Mouse (Mus musculus) frontal cortex, adult (tissue): ENCODE measurements around the gene H2afv.
A peak's percentile ranks its signal among the peaks of the same experiment; 100 is the strongest.
"Not testable (repeated sequence)": the region's sequence is repeated elsewhere in the genome, so short reads cannot be mapped to it uniquely, and the experiment has no call there.

ENCODE experiments used
- ATAC-seq: cut with Nextera tagmentation; 2 replicates; pipeline ENCODE4 v1.9.2; 2017; ENCODE audit warnings: mild to moderate bottlenecking, moderate library complexity, mixed read lengths; ENCODE audit not compliant: low TSS enrichment

H2afv gene

GRCm38 (mm10) chr11:6415551-6416404 lies 28.5 kb downstream of the H2afv start:
- peak; percentile 72 for ATAC-seq

DNA sequence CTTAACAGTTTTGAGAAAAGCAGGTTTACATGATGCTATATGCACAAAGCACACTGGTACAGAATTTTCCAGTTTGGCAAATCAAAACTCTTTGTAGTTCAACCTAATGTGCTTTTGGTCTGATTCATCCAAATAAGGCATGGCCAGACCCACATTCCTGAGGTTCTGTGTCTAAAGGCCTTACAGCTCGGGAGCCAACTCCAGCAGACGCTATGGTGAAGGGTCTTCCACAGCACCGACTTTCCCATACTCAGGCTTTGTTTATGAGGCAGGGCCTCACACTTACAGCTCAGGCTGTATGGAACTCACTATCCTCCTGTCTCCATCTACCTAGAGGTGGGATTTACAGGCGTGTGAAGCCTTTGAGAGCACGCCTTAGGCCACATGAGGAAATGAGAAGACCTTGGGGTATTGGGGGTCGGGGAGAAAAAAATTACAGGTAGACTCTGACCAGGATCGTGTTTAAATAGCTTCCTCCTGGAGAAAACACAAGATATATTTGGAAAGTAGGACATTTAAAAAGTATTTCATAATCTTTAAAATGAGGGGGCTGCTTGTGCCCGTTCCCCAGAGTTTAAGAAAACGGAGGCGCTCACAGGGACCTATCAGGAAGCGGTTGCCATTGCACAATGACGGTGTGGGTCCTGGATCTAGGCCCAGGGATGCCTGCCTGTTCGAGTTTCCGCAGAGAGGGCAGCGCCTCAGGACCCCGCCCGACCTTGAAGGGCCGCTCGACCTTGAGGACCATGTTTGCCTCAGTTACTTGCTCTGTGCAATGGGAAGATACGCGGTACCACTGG lies 29.3 kb downstream of the H2afv start, which contains the start of gene Ppia:
Ppia (plus strand) TSS at position 693 of the 800 bp plus-strand sequence.
- ATAC-seq, result peak; percentile 18

DNA sequence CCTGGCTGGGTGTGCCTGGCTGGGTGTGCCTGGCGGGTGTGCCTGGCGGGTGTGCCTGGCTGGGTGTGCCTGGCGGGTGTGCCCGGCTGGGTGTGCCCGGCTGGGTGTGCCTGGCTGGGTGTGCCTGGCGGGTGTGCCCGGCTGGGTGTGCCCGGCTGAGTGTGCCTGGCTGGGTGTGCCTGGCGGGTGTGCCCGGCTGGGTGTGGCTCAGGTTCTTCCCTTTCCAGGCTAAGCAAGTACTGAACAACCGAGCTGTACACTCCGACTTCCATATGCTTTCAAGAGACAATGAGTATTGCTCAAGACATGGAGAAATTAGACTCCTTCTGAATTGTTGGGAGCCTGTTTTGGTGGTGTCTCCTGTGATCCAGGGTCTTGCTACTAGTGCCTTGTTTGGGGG lies 31.0 kb downstream of the H2afv start:
- no peak for ATAC-seq

- ATAC-seq, result no peak
Observed at GRCm38 (mm10) chr11:6411684-6412083, 32.6 kb downstream of the H2afv start.

- not testable (repeated sequence) for ATAC-seq
Observed at GRCm38 (mm10) chr11:6410755-6411154, 33.5 kb downstream of the H2afv start.

DNA sequence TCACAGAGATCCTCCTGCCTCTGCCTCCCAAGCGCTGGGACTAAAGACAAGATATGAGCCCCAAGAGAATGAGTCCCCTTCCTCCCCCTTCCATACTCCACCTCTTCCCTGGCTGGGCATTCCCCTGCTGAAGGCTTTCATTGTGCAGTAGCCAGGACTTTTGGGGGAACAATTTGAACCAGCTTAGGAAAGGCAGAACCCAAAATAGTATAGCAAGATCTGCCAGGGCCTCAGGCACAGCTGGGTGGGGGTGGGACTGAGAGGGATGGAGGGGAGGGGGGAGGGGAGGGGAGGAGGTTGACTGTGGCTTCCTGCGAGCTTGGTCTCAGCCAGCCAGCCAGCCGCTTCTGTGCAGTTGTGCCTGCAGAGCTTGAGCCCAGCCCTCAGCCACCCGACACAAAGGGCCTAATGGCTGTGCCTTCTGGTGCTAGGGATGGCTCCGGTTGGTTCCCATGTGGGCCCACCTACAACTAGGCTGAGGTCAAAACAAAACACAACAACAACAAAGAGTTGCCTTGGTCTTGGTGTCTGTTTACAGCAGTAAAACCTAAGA lies 34.1 kb downstream of the H2afv start:
- ATAC-seq, result peak; percentile 38

DNA sequence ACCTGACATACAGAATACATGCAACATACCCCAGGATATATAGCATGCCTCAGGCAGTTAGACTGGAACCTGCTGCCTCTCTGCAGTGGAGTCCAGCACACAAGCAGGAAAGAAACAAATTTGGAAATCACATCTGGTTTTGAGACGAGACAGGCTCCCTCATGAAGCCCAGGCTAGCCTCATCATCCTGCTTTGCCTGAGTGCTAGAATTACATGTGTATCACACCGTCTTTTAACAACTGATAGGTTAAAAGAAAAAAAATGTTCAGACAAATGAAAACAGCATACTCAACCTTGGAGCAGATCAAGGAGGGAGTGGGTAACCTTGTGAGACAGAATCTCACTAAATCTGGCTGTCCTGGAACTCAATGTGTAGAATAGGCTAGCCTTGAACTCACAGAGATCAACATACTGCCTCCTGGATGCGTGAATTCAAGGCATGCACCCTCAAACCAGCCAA lies 37.1 kb downstream of the H2afv start:
- no peak for ATAC-seq

DNA sequence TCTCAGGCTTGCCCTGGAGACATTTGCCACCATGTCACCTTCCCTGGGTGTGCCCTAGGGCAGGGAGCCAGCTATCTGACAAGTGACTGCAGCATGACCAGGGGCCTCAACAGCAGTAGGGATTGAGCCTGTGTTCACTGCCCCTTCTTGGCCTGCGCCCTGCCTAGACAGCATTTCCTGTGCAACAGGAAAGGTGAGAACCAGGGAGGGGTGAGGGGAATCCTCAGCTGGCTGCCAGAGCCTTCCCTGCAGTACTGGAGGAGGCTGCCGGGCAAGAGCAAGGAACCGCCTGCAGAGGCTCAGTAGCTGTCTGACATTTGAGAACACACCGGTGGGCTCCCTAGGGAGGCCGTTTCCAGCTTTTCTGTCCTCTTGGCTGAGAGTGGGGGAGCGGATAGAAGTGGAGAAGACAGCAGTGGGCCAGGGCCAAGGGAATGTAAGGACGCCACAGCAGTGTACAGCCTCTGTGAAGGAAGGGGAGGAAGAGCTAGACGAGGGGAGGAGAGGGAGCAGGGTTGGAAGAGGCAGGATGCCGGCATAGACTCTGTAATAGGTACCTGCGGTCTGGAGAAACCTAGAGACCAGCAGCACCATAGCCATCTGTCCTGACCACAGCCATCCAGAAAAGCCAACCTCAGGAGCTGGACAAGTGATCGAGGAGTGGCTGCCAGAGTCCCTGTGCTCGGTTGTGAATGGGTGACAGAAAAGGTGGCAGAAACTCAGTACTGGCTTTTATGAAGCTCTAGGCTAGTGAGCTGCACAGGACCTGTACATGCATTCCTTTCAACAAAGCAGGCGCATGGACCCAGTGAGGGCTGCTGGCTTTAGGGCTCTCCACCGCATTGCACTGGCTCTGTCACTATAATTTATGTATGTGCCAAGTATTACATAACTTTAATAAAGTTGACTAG lies 37.7 kb downstream of the H2afv start:
- peak; percentile 53 for ATAC-seq

- peak; percentile 6; the same call in 1 of the 2 replicates for ATAC-seq
Observed at GRCm38 (mm10) chr11:6405591-6406081, 38.6 kb downstream of the H2afv start.

DNA sequence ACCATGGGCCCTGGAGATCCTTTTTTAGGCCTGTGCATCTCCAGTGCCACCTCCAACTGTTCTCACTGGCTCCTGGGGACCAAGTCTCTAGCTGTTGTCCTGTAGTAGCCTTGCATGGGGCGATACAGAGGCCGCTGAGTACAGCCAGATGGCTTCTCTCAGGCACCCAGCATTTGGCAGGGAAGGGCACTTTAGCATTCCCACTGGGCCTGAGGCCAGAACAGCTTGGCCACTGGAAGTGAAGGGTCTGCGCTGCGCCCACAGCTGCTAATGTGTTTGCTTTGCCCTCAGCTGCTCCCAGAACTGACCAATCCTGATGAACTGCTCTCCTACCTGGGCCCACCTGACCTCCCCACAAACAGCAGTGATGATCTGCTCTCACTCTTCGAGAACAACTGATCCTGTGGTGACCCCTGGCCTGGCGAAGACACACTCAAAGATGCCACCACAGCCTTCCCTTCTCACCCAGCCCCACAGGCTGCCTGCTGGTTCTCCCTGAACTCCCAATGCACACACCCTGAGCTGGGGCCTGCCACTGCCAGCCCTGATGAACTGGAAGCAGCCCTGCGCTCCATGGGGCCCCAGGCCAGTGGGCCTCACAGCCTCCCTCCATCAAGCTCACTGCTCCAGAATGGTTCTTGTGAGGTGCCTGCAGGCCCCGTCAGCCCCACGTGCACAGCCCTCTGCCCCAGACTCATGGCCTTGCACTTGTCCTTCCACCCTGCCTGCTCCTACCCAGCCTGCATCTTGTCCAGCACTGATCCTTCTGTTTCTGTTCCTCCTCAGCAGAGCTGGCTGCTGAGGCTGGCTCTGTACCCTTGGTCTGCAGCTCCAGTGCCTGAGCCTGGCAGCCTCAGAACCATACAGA lies 39.3 kb downstream of the H2afv start:
- no peak for ATAC-seq

GRCm38 (mm10) chr11:6403830-6404405 lies 40.3 kb downstream of the H2afv start:
- ATAC-seq, result no peak

- no peak for ATAC-seq
Observed at GRCm38 (mm10) chr11:6402515-6403510, 41.4 kb downstream of the H2afv start.

DNA sequence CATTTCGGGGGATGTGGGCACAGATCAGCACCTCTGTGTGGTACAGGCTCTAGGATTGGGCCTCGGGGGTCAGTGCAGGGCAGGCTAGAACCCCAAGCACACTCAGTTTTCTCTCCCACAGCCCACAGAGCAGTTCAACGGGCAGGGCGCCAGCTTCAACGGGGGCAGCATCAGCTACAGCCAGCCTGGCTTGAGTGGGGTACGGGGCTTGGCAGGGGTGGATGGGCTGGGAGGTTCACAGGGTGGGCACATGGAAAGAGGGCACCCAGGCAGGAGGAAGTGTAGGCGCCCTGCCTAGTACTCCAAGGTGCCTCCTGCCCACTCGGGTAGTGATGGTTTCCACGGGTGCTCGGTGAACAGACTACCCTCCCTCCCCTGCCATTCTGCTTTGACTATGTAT lies 46.1 kb downstream of the H2afv start:
- no peak for ATAC-seq

- ATAC-seq, result no peak
Observed at GRCm38 (mm10) chr11:6395565-6395964, 48.7 kb downstream of the H2afv start.

DNA sequence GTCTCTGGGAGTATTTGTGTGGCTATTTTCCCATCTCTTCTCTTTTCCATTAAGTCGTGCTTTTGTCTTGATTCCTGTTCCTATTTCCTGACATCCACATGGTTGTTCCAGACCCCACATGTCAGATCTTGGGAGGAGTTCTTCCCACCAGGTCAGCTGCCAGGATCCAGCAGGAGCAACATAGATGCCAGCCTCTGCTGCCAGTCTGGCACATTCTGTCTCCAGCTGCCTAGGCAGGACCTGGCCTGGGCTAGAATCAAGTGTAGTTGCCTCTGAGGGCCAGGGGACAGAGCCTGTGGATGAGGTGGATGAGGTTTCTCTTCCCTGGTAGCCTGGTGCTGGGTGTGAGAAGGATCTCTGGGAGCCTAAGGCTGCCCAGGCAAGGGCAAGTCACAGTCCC lies 50.4 kb downstream of the H2afv start:
- ATAC-seq, result no peak

DNA sequence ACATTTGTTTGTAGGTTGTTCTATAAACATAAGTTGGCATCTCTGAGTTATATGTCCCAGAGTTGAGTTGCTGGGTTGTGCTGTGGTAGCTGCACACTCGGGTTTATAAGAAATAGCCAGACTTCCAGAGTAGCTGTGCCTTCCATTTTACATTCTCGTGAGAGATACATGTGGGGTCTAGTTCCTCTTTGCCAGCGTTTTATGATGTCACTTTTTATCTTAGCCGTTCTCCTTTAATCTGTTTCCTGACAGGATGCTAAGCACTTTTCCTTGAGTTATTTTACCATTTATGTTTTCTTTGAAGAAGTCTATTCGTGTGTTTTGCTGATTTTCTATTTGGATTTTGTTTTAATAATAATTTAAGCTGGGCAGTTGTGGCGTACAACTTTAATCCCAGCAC lies 51.4 kb downstream of the H2afv start:
- ATAC-seq, result no peak

DNA sequence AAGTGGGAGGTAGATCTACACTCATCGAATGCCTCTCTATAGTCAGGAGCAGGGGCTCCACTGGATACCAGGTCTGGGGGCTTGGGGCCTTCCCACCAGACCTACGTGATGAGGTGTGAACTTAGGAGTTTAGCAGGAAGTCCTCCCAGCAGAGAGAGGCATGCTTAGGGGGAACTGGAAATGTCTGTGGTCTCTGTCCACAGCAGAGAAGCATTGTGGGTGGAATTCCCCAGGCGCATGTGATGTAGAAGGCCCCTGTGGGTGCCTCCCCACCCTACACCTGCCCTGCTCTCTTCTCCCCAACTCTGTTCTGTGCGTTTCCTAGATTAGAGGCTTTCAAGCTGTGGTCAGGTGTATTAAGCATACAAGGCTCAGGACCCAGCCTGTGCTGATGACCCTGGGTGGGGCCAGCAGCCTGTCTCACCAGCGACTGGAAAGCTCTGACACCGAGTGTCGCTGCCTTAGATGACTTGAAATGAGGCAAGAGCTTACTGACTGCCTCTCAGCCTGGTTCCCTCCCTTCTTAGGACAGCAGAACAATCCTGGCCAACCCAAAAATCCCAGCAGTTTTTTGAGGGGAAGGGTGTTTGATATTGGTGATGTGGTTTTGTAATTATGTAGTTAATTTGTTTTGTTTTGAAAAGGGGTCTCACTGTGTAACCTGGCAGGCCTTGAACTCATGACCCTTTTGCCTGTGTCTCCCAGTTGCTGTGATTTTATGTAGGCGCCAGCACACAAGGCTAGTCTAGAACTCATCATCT lies 52.5 kb downstream of the H2afv start:
- no peak for ATAC-seq
